Mouse (Mus musculus): ENCODE results near the gene Ssr4. TPM values are rescaled to one million over a fixed set of nuclear protein-coding genes. Genes with fewer than 3 reads are reported as not detected.

Ssr4 gene
- total RNA-seq (2023) = 100 to 1,000 TPM; 124 to 147 TPM

DNA sequence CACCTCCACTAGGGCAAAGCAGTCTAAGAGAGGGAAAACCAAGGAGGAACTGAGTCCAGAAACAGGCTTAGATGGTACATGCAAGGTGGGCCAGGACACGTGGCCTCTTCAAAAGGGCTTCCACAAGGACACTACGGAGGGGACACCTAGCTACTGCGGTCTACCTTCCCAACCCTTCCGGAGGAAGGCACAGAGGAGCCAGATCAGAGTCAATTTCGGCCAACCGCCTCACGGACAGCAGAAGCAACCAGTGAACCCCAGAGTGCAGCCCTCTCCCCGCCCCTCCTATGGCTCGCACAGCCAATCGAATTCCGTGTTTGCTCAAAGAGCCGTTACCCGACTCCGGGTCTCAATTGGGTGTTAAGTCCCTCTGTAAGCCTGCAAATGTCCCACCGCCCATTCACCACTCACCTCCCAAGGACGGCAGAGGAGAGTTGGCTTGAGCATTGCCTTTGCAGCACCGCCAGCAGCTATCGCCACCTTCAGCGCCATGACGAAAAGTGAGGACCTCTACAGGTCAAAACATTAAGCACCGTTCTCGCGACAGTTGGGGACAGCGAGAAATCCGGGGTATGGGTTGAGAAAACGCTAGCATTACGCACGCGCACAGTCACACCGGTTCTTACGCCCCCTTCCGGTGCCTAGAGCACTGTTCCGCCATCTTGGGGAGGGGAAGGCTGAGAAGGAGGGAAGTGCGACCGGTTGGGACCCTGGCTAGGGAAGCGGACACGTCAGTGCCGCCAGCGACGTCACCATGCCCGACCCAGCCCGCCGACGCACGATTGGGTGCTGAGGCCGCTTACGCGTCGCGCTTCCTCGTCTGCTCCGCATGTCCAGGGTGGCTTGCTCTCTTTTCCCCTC is at the start of gene Ssr4, which contains the start of gene Idh3g:
Gene Ssr4, plus strand, starts transcription at position 665 of the 861 bp plus-strand sequence.
Gene Idh3g, minus strand, starts transcription at position 534 of the 861 bp plus-strand sequence.

GRCm38 (mm10) chrX:73756334-73757140 is 30.3 kb upstream of the Ssr4 start, which contains the start of gene Plxnb3:
Plxnb3 (plus strand) TSS chrX:73757090.

GRCm38 (mm10) chrX:73774168-73774760 is 12.6 kb upstream of the Ssr4 start, which contains the start of gene Srpk3:
Srpk3 (plus strand) TSS chrX:73774405.

GRCm38 (mm10) chrX:73824185-73825151 is 37.6 kb downstream of the Ssr4 start, which contains the start of gene Pdzd4:
Pdzd4 (minus strand) TSS chrX:73824969.

Other genes with a start within 250 kb of the Ssr4 start
- gene Dusp9, start 147.6 kb upstream of the Ssr4 start, total RNA-seq (2023) = not detected
- gene Pnck, start 126.9 kb upstream of the Ssr4 start, total RNA-seq (2023) = under 1 TPM in 1 of 2 experiments, not detected in 1; 0.71 TPM
- gene Slc6a8, start 113.9 kb upstream of the Ssr4 start, total RNA-seq (2023) = not detected
- 100 to 1,000 TPM; 141 to 158 TPM for gene Bcap31, start 70.9 kb upstream of the Ssr4 start, total RNA-seq (2023)
- 10 to 100 TPM; 75.3 to 75.4 TPM for gene Abcd1, start 70.4 kb upstream of the Ssr4 start, total RNA-seq (2023)
- under 1 TPM in 1 of 2 experiments, not detected in 1; 0.15 TPM for gene Plxnb3, start 29.9 kb upstream of the Ssr4 start, total RNA-seq (2023)
- 100 to 1,000 TPM; 171 to 179 TPM for gene Srpk3, start 12.6 kb upstream of the Ssr4 start, total RNA-seq (2023)
- 100 to 1,000 TPM; 165 to 167 TPM for gene Idh3g, start 131 bp upstream of the Ssr4 start, total RNA-seq (2023)
- under 1 TPM; 0.24 to 0.61 TPM for gene Pdzd4, start 37.9 kb downstream of the Ssr4 start, total RNA-seq (2023)
- gene Avpr2, start 105.1 kb downstream of the Ssr4 start, total RNA-seq (2023) = not detected
- gene L1cam, start 109.1 kb downstream of the Ssr4 start, total RNA-seq (2023) = 10 to 100 TPM; 13.4 to 20.8 TPM
- 100 to 1,000 TPM; 363 to 422 TPM for gene Arhgap4, start 134.8 kb downstream of the Ssr4 start, total RNA-seq (2023)
- 10 to 100 TPM; 71.0 to 72.1 TPM for gene Naa10, start 134.9 kb downstream of the Ssr4 start, total RNA-seq (2023)
- 10 to 100 TPM; 22.6 to 28.2 TPM for gene Renbp, start 143.8 kb downstream of the Ssr4 start, total RNA-seq (2023)
- gene Hcfc1, start 179.3 kb downstream of the Ssr4 start, total RNA-seq (2023) = 100 to 1,000 TPM; 109 to 126 TPM
- gene Irak1, start 236.9 kb downstream of the Ssr4 start, total RNA-seq (2023) = 100 to 1,000 TPM; 162 to 201 TPM